Mouse (Mus musculus) embryonic fibroblast, embryonic 13.5 days (primary cell): ENCODE measurements at regions not wholly inside any gene's neighbourhood (a gene's known extent, or its start where the extent isn't known, plus 50 kb on each side); places are given as distances from the start of the nearest gene placed in this dataset.

Source experiments
- CTCF ChIP-seq: IDR thresholded peaks from 2 replicates; pipeline ENCODE4 v1.5.1; 2011; ENCODE audit warnings: mild to moderate bottlenecking, control low read depth, low read length, moderate library complexity, borderline replicate concordance; ENCODE audit not compliant: insufficient read depth
- POLR2A ChIP-seq: IDR thresholded peaks from 2 replicates; pipeline ENCODE4 v1.6.1; 2011; ENCODE audit warnings: low read depth, mild to moderate bottlenecking, control low read depth, low read length, moderate library complexity

- TF ChIP-seq CTCF: no peak
- TF ChIP-seq POLR2A: no peak
These were observed 74.2 kb upstream of the Slc6a6 start for GRCm38 (mm10) chr6:91609671-91610070.
